Mouse (Mus musculus): ENCODE results near the gene Myrf.

DNA sequence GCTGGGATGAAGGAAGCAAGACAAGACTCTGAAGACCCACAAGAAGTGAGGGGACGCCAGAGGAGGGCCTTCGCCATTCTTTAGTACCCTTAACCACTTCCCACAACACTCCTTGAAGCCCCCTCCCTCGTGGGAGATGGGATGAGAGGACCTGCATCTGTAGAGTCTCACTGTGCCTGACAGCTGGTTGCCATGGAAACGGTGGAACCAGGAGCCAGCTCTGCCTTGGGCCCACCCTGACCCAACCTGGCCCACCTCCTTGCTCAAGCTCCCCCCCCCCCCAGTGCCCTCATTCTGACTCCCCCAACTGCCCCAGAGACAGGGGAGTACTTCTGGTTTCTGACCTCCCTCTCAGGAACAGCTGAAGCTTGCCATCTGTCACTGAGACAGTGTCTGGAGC is 19.0 kb downstream of the Myrf start:
- TF ChIP-seq POLR2A (IDR thresholded peaks at IDR 0.05; ENCODE audit: borderline replicate concordance, extremely low read depth, insufficient read depth, insufficient read length, poor library complexity, severe bottlenecking) (no peak), CTCF (IDR thresholded peaks at IDR 0.05; ENCODE audit: borderline replicate concordance, extremely low read depth, insufficient read depth, insufficient read length) (no peak)
